Mouse (Mus musculus): ENCODE measurements around the gene Atp8b5. TPM values are rescaled to one million over a fixed set of nuclear protein-coding genes. Genes with fewer than 3 reads are reported as not detected.

The Atp8b5 gene
- polyA plus RNA-seq, 1 experiment = 0.25 TPM

- WGBS = 90% methylated on average over 2 of the region's 2 CpGs
- Histone ChIP-seq H3K4me3 (replicated peaks; ENCODE audit: extremely low read depth, low read depth, low read length) (no peak overlapping the region), H3K4me1 (ENCODE audit: control insufficient read depth, insufficient read depth, low read length) (no peaks in the 10 kb centered on the region)
- TF ChIP-seq POLR2A (IDR thresholded peaks at IDR 0.05; ENCODE audit: borderline replicate concordance, extremely low read depth, low read depth, low read length) = no peak
- no peak for TF ChIP-seq CTCF (IDR thresholded peaks at IDR 0.05; ENCODE audit: insufficient read depth, low read length)
- DNase-seq = no peak
These were observed 18.1 kb upstream of the Atp8b5 start for GRCm38 (mm10) chr4:43248909-43249308.

DNA sequence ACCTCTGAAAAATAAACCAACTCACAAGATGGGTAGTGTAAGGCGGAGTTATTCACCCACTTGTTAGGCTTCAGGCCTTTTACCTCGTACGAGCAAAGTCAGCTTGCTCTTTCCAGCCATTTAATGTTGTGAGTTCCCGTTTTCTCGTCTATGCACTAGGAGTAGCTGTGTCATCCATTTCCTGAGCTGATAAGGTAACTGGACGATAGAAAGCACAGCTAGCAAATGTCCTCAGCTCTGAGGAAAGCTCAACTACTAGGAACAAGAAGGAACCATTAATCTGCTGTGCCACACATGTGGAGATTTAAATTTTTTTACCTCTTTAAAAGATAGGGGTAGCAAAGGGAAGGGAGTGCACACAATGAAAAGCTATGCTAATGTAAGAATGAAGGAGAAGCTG, 15.7 kb upstream of the Atp8b5 start:
- no peak for DNase-seq
- Histone ChIP-seq H3K4me1 (ENCODE audit: control insufficient read depth, insufficient read depth, low read length) (no peaks in the 10 kb centered on the region), H3K4me3 (replicated peaks; ENCODE audit: extremely low read depth, low read depth, low read length) (no peak overlapping the region)
- 61% methylated on average over 6 of the region's 6 CpGs for WGBS
- TF ChIP-seq CTCF (IDR thresholded peaks at IDR 0.05; ENCODE audit: insufficient read depth, low read length) (no peak), POLR2A (IDR thresholded peaks at IDR 0.05; ENCODE audit: borderline replicate concordance, extremely low read depth, low read depth, low read length) (no peak)

DNA sequence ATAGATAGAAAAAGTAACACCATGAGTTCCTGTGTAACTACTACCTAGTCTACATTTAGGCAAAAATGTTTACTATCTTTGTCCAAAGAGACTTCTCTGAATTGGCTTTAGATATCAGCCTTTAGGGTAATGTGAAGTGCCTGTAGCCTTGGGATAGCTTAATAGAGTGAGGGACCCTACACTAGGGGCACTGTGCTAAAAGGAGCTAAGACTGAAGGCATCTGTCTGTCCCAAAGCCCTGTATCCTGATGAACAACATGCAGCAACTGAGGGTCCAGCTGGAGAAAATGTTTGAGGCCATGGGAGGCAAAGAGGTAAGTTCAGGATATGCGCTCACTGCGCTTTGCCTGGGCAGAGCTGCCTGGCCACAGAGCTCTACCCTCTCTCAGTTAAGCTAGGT, 9.9 kb upstream of the Atp8b5 start:
- no peak for TF ChIP-seq POLR2A (IDR thresholded peaks at IDR 0.05; ENCODE audit: borderline replicate concordance, extremely low read depth, low read depth, low read length)
- no peak for TF ChIP-seq CTCF (IDR thresholded peaks at IDR 0.05; ENCODE audit: insufficient read depth, low read length)
- 97% methylated on average over 2 of the region's 2 CpGs for WGBS
- no peak for DNase-seq
- Histone ChIP-seq H3K4me1 (ENCODE audit: control insufficient read depth, insufficient read depth, low read length) (no peaks in the 10 kb centered on the region), H3K4me3 (replicated peaks; ENCODE audit: extremely low read depth, low read depth, low read length) (no peak overlapping the region)

GRCm38 (mm10) chr4:43258556-43258955, 8.4 kb upstream of the Atp8b5 start:
- no peak for DNase-seq
- Histone ChIP-seq H3K4me3 (replicated peaks; ENCODE audit: extremely low read depth, low read depth, low read length) (no peak overlapping the region), H3K4me1 (ENCODE audit: control insufficient read depth, insufficient read depth, low read length) (no peaks in the 10 kb centered on the region)
- 84% methylated on average over 4 of the region's 4 CpGs for WGBS
- no peak for TF ChIP-seq CTCF (IDR thresholded peaks at IDR 0.05; ENCODE audit: insufficient read depth, low read length)
- no peak for TF ChIP-seq POLR2A (IDR thresholded peaks at IDR 0.05; ENCODE audit: borderline replicate concordance, extremely low read depth, low read depth, low read length)

DNA sequence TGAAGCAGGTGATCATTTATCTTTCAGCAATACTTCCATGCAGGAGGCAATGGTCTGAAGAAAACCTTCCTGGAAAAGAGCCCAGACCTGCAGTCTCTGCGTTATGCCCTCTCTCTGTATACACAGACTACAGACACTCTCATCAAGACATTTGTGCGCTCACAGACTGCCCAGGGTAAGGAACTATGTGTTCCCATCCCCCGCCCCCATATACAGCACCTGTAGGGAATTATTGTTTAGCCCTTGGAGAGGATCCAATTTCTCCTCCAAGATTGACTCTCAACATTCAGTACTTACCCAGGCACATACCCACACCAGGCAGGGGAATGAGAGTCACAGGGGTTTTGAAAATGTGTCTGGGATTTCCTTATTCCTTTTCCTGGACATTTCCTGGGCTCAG, 7.5 kb upstream of the Atp8b5 start:
- TF ChIP-seq POLR2A (IDR thresholded peaks at IDR 0.05; ENCODE audit: borderline replicate concordance, extremely low read depth, low read depth, low read length) (no peak), CTCF (IDR thresholded peaks at IDR 0.05; ENCODE audit: insufficient read depth, low read length) (no peak)
- DNase-seq = no peak
- H3K4me1 ChIP-seq (ENCODE audit: control insufficient read depth, insufficient read depth, low read length) = no peaks in the 10 kb centered on the region
- WGBS = 56% methylated on average over 3 of the region's 3 CpGs
- no peak overlapping the region for H3K4me3 ChIP-seq (replicated peaks; ENCODE audit: extremely low read depth, low read depth, low read length)

DNA sequence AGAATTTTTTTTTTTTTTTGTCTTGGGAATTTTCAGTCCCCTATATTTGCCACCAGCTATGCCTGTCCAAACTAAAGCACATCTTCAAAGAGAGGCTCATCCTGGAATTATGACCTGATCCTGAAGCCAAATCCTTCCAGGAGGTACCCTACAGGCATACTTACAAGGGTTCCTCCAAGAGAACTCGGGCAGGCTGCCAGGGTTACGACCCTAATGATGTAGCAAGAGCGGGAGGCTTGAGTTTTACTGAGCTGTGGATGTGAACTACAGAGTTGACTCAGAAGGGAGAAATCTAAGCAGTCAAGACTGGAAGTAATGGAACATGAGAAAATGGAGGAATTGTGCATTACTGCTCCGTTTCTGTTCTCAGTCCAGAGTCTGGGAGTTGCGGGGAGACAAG, 6.9 kb upstream of the Atp8b5 start:
- no peak for DNase-seq
- Histone ChIP-seq H3K4me3 (replicated peaks; ENCODE audit: extremely low read depth, low read depth, low read length) (no peak overlapping the region), H3K4me1 (ENCODE audit: control insufficient read depth, insufficient read depth, low read length) (no peaks in the 10 kb centered on the region)
- WGBS = 59% methylated on average over 5 of the region's 5 CpGs
- TF ChIP-seq CTCF (IDR thresholded peaks at IDR 0.05; ENCODE audit: insufficient read depth, low read length) (no peak), POLR2A (IDR thresholded peaks at IDR 0.05; ENCODE audit: borderline replicate concordance, extremely low read depth, low read depth, low read length) (no peak)

GRCm38 (mm10) chr4:43262821-43263220, 4.1 kb upstream of the Atp8b5 start:
- DNase-seq = no peak
- TF ChIP-seq POLR2A (IDR thresholded peaks at IDR 0.05; ENCODE audit: borderline replicate concordance, extremely low read depth, low read depth, low read length) (no peak), CTCF (IDR thresholded peaks at IDR 0.05; ENCODE audit: insufficient read depth, low read length) (no peak)
- 78% methylated on average over 6 of the region's 6 CpGs for WGBS
- no peak overlapping the region for H3K4me3 ChIP-seq (replicated peaks; ENCODE audit: extremely low read depth, low read depth, low read length)
- no peaks in the 10 kb centered on the region for H3K4me1 ChIP-seq (ENCODE audit: control insufficient read depth, insufficient read depth, low read length)

DNA sequence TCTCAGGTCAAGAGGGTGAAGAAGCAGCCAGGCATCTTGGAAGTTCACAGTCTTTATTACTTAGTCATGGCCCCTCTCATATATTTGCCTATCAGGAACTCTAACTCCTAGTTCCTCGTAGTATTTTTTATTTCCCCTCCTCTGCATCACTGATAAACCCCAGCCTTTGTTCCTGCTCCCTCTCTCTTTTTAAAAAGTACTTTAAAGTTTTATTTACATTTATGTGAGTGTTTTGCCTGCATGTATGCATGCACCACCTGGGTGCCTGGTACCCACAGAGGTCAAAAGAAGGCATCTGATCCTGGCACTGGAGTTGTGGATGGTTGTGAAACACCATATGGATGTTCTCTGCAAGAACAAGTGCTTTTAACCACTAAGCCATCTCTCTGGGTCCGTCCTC, 813 bp upstream of the Atp8b5 start:
- TF ChIP-seq CTCF (IDR thresholded peaks at IDR 0.05; ENCODE audit: insufficient read depth, low read length) (no peak), POLR2A (IDR thresholded peaks at IDR 0.05; ENCODE audit: borderline replicate concordance, extremely low read depth, low read depth, low read length) (no peak)
- no peak for DNase-seq
- 42% methylated on average over 2 of the region's 2 CpGs for WGBS
- H3K4me1 ChIP-seq (ENCODE audit: control insufficient read depth, insufficient read depth, low read length) = no peaks in the 10 kb centered on the region
- no peak overlapping the region for H3K4me3 ChIP-seq (replicated peaks; ENCODE audit: extremely low read depth, low read depth, low read length)

DNA sequence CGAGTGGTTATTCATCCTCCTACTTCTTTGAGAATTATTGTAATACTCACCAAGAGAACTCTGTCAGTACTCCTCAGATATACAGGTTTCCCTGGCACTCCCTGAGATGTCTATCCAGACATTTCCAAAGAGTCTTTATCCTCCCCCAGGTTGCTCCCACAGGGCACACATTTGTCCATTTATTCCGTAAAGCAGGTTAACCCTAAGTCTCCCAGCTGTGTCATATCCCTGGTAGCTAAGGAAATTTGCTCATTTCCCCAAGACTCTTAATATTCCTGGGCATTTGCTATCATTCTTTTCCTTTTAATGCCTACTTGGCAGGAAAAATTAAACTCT, 332 bp downstream of the Atp8b5 start:
- 14% methylated on average over 2 of the region's 2 CpGs for WGBS
- DNase-seq = no peak
- TF ChIP-seq CTCF (IDR thresholded peaks at IDR 0.05; ENCODE audit: insufficient read depth, low read length) (no peak), POLR2A (IDR thresholded peaks at IDR 0.05; ENCODE audit: borderline replicate concordance, extremely low read depth, low read depth, low read length) (no peak)
- Histone ChIP-seq H3K4me1 (ENCODE audit: control insufficient read depth, insufficient read depth, low read length) (no peaks in the 10 kb centered on the region), H3K4me3 (replicated peaks; ENCODE audit: extremely low read depth, low read depth, low read length) (no peak overlapping the region)

GRCm38 (mm10) chr4:43285476-43285875, 18.5 kb downstream of the Atp8b5 start:
- WGBS = 87% methylated on average over 5 of the region's 5 CpGs
- no peaks in the 10 kb centered on the region for H3K4me1 ChIP-seq (ENCODE audit: control insufficient read depth, insufficient read depth, low read length)
- no peak for TF ChIP-seq CTCF (IDR thresholded peaks at IDR 0.05; ENCODE audit: insufficient read depth, low read length)
- no peak for TF ChIP-seq POLR2A (IDR thresholded peaks at IDR 0.05; ENCODE audit: borderline replicate concordance, extremely low read depth, low read depth, low read length)
- no peak overlapping the region for H3K4me3 ChIP-seq (replicated peaks; ENCODE audit: extremely low read depth, low read depth, low read length)
- DNase-seq = no peak

DNA sequence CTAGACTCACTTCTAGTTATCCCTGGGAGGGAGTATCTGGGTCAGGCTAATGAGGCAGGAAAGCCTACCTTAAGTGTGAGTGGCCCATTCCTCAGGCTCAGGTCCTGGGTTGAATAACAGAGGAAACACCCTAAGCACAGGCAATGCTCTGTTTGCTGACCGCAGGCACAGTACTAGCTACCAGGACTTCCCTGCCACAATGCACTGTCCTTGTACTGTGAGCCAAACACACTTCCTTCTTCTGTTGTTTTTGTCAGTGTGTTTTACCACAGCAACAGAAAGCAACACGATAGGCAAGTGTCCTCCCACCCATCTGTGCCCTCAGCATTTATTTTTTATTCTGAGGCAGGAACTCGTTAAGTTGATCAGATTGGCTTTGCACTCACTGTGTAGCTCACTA, 20.3 kb downstream of the Atp8b5 start:
- DNase-seq = no peak
- H3K4me3 ChIP-seq (replicated peaks; ENCODE audit: extremely low read depth, low read depth, low read length) = no peak overlapping the region
- WGBS = 38% methylated on average over 3 of the region's 3 CpGs
- no peaks in the 10 kb centered on the region for H3K4me1 ChIP-seq (ENCODE audit: control insufficient read depth, insufficient read depth, low read length)
- TF ChIP-seq CTCF (IDR thresholded peaks at IDR 0.05; ENCODE audit: insufficient read depth, low read length) = no peak
- TF ChIP-seq POLR2A (IDR thresholded peaks at IDR 0.05; ENCODE audit: borderline replicate concordance, extremely low read depth, low read depth, low read length) = no peak

All from lung, adult 2 months (tissue).